Mouse (Mus musculus): ENCODE measurements around the gene Rnf182. TPM values are rescaled to one million over a fixed set of nuclear protein-coding genes. Genes with fewer than 3 reads are reported as not detected.

The Rnf182 gene
- polyA plus RNA-seq, 1 experiment from 2014 or later, result 2.8 TPM

- ATAC-seq (replicated peaks; ENCODE audit: insufficient number of reproducible peaks, insufficient read depth, low FRiP score, low read depth), result no peak
- Histone ChIP-seq H3K27ac (no peak overlapping the region), H3K4me3 (no peak overlapping the region), H3K36me3 (no peaks in the 10 kb centered on the region), H3K4me1 (replicated peaks) (peaks cover 17% of the 10 kb centered on the region), H3K9me3 (replicated peaks) (no peaks in the 10 kb centered on the region), H3K9ac (no peak overlapping the region), H3K27me3 (no peaks in the 10 kb centered on the region), H3K4me2 (no peak overlapping the region)
- WGBS, result 38% methylated on average over 7 of the region's 7 CpGs
Measured at GRCm38 (mm10) chr13:43703471-43703870, 88.0 kb downstream of the Rnf182 start.

DNA sequence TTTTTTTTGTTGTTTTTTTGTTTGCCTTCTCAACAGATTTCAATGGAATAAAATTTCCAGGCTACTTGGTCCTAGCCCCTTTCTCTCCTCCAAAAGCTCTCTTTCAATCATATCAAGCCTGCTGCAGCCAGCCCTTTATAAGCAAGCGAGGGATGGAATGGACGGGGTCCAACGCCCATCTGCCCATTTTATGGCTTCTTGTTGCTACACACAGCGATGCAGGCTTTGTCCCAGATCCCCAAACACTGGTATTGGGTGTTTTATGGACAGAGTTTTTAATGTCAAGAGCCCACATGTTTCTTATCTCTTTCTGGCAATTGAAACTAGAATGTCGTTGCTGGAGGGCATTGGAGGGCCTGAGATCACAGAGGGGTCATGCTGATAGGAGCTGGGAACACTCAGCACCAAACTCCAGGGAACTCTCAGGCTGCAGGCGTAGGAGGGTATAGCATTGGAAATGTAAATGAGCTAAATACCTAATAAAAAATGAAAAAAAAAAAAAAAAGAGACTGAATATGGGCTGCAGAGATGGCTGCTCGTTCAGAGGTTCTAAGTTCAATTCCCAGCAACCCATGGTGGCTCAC lies 89.1 kb downstream of the Rnf182 start:
- Histone ChIP-seq H3K4me3 (no peak overlapping the region), H3K9ac (no peak overlapping the region), H3K4me2 (no peak overlapping the region), H3K36me3 (no peaks in the 10 kb centered on the region), H3K9me3 (replicated peaks) (no peaks in the 10 kb centered on the region), H3K4me1 (replicated peaks) (peaks cover 21% of the 10 kb centered on the region), H3K27me3 (no peaks in the 10 kb centered on the region), H3K27ac (no peak overlapping the region)
- peak; percentile 60; the same call in 1 of the 2 replicates for ATAC-seq (replicated peaks; ENCODE audit: insufficient number of reproducible peaks, insufficient read depth, low FRiP score, low read depth)
- 33% methylated on average over 7 of the region's 7 CpGs for whole genome bisulfite sequencing

GRCm38 (mm10) chr13:43706387-43706786 lies 90.9 kb downstream of the Rnf182 start:
- peaks cover 23% of the 10 kb centered on the region for H3K4me1 ChIP-seq (replicated peaks)
- no peak for ATAC-seq (replicated peaks; ENCODE audit: insufficient number of reproducible peaks, insufficient read depth, low FRiP score, low read depth)
- 60% methylated on average over 4 of the region's 4 CpGs for WGBS
- H3K36me3 ChIP-seq, result no peaks in the 10 kb centered on the region
- no peaks in the 10 kb centered on the region for H3K9me3 ChIP-seq (replicated peaks)
- no peaks in the 10 kb centered on the region for H3K27me3 ChIP-seq
- no peak overlapping the region for H3K4me2 ChIP-seq
- H3K27ac ChIP-seq, result no peak overlapping the region
- H3K4me3 ChIP-seq, result no peak overlapping the region
- no peak overlapping the region for H3K9ac ChIP-seq

GRCm38 (mm10) chr13:43709529-43709928 lies 94.0 kb downstream of the Rnf182 start:
- no peak overlapping the region for H3K9ac ChIP-seq
- H3K4me1 ChIP-seq (replicated peaks), result peaks cover 19% of the 10 kb centered on the region
- no peak overlapping the region for H3K4me3 ChIP-seq
- H3K27me3 ChIP-seq, result no peaks in the 10 kb centered on the region
- no peak overlapping the region for H3K4me2 ChIP-seq
- ATAC-seq (replicated peaks; ENCODE audit: insufficient number of reproducible peaks, insufficient read depth, low FRiP score, low read depth), result no peak
- H3K36me3 ChIP-seq, result no peaks in the 10 kb centered on the region
- 44% methylated on average over 3 of the region's 3 CpGs for WGBS
- no peaks in the 10 kb centered on the region for H3K9me3 ChIP-seq (replicated peaks)
- H3K27ac ChIP-seq, result no peak overlapping the region

GRCm38 (mm10) chr13:43711708-43712314 lies 96.3 kb downstream of the Rnf182 start:
- ATAC-seq (replicated peaks; ENCODE audit: insufficient number of reproducible peaks, insufficient read depth, low FRiP score, low read depth), result no peak
- H3K4me3 ChIP-seq, result no peak overlapping the region
- no peak overlapping the region for H3K4me2 ChIP-seq
- H3K9ac ChIP-seq, result no peak overlapping the region
- H3K4me1 ChIP-seq (replicated peaks), result peaks cover 6% of the 10 kb centered on the region; the same call in 1 of the 2 replicates
- H3K27me3 ChIP-seq, result no peaks in the 10 kb centered on the region
- H3K9me3 ChIP-seq (replicated peaks), result no peaks in the 10 kb centered on the region
- H3K27ac ChIP-seq, result no peak overlapping the region
- H3K36me3 ChIP-seq, result no peaks in the 10 kb centered on the region
- 66% methylated on average over 7 of the region's 7 CpGs for WGBS

DNA sequence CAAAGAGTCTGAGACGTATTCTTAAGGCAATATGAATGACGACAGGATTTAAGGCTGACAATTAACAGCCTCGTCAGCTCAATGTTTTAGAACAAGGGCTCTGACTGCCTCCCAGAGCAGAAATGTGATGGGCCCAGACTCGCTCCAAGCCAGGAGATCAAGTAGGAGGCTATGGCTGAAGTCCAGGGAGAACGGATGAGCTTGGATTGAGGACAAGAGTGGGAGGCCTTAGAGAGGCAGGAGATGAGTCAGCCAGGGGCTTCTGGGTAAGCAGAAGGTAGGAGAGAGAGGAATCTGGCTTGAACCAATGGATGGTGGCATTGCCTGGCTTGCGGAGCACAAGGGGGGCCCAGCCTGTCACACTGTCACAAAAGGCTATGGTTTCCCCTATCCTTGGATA lies 99.2 kb downstream of the Rnf182 start:
- no peaks in the 10 kb centered on the region for H3K27me3 ChIP-seq
- WGBS, result 74% methylated on average over 6 of the region's 6 CpGs
- peaks cover 6% of the 10 kb centered on the region; the same call in 1 of the 2 replicates for H3K4me1 ChIP-seq (replicated peaks)
- no peak overlapping the region for H3K9ac ChIP-seq
- no peak overlapping the region for H3K27ac ChIP-seq
- no peaks in the 10 kb centered on the region for H3K36me3 ChIP-seq
- no peak overlapping the region for H3K4me3 ChIP-seq
- no peak for ATAC-seq (replicated peaks; ENCODE audit: insufficient number of reproducible peaks, insufficient read depth, low FRiP score, low read depth)
- H3K9me3 ChIP-seq (replicated peaks), result no peaks in the 10 kb centered on the region
- H3K4me2 ChIP-seq, result no peak overlapping the region

DNA sequence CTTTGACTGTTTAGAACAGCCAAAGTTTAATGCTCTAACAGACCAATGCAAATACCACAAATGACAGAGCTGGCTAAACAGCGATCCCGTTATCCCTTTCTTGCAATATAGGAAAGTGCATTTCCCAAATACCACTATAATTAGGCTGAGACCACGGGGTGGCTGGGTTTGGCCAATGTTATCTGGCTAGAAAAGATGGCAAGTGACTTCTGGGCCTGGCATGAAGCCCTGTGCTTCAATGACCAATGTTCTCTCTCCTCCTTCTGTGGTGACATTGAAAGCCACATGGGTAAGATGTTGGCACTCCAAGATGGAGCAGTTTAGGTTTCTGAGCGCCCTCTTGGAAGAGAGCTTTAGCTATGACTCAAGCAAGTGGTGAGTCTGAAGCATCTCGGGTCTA lies 100.0 kb downstream of the Rnf182 start:
- H3K4me2 ChIP-seq, result no peak overlapping the region
- ATAC-seq (replicated peaks; ENCODE audit: insufficient number of reproducible peaks, insufficient read depth, low FRiP score, low read depth), result no peak
- H3K9ac ChIP-seq, result no peak overlapping the region
- H3K27me3 ChIP-seq, result no peaks in the 10 kb centered on the region
- H3K36me3 ChIP-seq, result no peaks in the 10 kb centered on the region
- no peak overlapping the region for H3K4me3 ChIP-seq
- WGBS, result 82% methylated on average over 5 of the region's 5 CpGs
- H3K27ac ChIP-seq, result no peak overlapping the region
- no peaks in the 10 kb centered on the region for H3K9me3 ChIP-seq (replicated peaks)
- peaks cover 12% of the 10 kb centered on the region; the same call in 1 of the 2 replicates for H3K4me1 ChIP-seq (replicated peaks)

GRCm38 (mm10) chr13:43716514-43717036 lies 101.1 kb downstream of the Rnf182 start:
- H3K4me3 ChIP-seq, result no peak overlapping the region
- H3K9ac ChIP-seq, result no peak overlapping the region
- H3K9me3 ChIP-seq (replicated peaks), result no peaks in the 10 kb centered on the region
- no peaks in the 10 kb centered on the region for H3K36me3 ChIP-seq
- whole genome bisulfite sequencing, result 57% methylated on average over 6 of the region's 6 CpGs
- H3K27ac ChIP-seq, result no peak overlapping the region
- peaks cover 14% of the 10 kb centered on the region; the same call in 1 of the 2 replicates for H3K4me1 ChIP-seq (replicated peaks)
- no peak overlapping the region for H3K4me2 ChIP-seq
- ATAC-seq (replicated peaks; ENCODE audit: insufficient number of reproducible peaks, insufficient read depth, low FRiP score, low read depth), result no peak
- no peaks in the 10 kb centered on the region for H3K27me3 ChIP-seq

DNA sequence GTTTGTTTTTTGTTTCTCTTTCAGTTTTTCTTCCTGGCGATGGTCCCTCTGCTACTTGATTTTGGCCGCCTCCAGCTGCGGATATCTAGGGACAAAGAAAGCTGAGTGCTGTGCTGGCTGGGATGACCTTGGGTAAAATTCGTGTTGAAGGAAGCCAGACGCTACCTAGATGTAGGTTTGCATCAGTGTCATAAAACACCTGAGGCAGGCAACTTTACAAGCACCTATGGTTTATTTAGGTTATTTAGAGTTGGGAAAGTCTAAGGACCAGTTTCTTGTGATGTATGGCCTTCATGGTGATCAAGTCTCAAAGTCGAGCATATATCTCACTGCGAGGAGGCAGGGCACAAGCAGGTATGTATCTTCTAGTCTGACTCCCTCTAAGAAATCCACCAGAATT lies 102.7 kb downstream of the Rnf182 start:
- no peak overlapping the region for H3K9ac ChIP-seq
- H3K27me3 ChIP-seq, result no peaks in the 10 kb centered on the region
- H3K4me3 ChIP-seq, result no peak overlapping the region
- 92% methylated on average over 7 of the region's 7 CpGs for WGBS
- no peak overlapping the region for H3K4me2 ChIP-seq
- H3K36me3 ChIP-seq, result no peaks in the 10 kb centered on the region
- ATAC-seq (replicated peaks; ENCODE audit: insufficient number of reproducible peaks, insufficient read depth, low FRiP score, low read depth), result no peak
- H3K4me1 ChIP-seq (replicated peaks), result peaks cover 14% of the 10 kb centered on the region; the same call in 1 of the 2 replicates
- H3K9me3 ChIP-seq (replicated peaks), result no peaks in the 10 kb centered on the region
- H3K27ac ChIP-seq, result no peak overlapping the region

DNA sequence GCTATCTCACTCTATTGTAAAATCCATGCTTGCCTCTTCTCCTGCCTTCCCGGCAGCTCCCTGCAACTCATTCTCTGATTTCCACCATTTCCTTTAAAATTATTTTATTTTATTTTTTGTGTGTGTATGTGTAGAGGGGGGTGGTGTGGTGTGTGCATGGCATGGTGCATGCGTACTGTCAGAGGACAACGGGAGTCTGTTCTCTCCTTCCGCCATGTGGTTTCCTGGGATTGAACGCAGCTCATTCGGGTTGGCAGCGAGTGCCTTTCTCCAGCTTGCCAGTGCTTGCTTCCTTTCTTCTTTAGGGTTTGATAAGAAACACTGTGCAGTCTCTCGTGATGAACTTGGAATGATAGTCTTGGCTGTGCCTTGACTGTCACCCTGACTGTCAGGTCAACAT lies 105.0 kb downstream of the Rnf182 start:
- no peaks in the 10 kb centered on the region for H3K27me3 ChIP-seq
- H3K4me1 ChIP-seq (replicated peaks), result peaks cover 15% of the 10 kb centered on the region; the same call in 1 of the 2 replicates
- no peak overlapping the region for H3K9ac ChIP-seq
- no peak overlapping the region for H3K4me3 ChIP-seq
- no peak for ATAC-seq (replicated peaks; ENCODE audit: insufficient number of reproducible peaks, insufficient read depth, low FRiP score, low read depth)
- 48% methylated on average over 8 of the region's 8 CpGs for WGBS
- no peak overlapping the region for H3K27ac ChIP-seq
- no peaks in the 10 kb centered on the region for H3K9me3 ChIP-seq (replicated peaks)
- H3K36me3 ChIP-seq, result no peaks in the 10 kb centered on the region
- H3K4me2 ChIP-seq, result no peak overlapping the region
